Mouse (Mus musculus): ENCODE data around the gene Rnaseh2c. TPM values are rescaled to one million over a fixed set of nuclear protein-coding genes. Genes with fewer than 3 reads are reported as not detected.
A peak's percentile ranks its signal among the peaks of the same experiment; 100 is the strongest.

The Rnaseh2c gene
- polyA plus RNA-seq, 1 experiment from 2014 or later = 162 TPM

DNA sequence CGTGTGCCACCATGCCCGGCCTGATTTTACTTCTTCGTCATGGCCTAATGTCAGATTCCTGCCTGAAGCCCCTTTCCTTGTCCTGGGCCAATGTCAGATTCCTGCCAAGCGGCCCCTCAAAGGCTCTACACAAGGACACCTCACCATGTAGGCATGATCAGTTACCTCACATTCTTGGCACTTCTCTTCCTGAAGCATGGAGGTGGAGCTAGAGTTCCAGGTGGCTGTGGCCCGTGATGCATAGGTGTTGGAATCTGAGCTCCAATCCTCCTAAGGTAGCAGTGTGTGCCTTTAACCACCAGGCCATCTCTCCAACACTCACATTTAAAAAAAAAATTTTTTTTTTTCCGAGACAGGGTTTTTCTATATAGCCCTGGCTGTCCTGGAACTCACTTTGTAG is 20.9 kb upstream of the Rnaseh2c start:
- WGBS = 85% methylated on average over 6 of the region's 6 CpGs
- Histone ChIP-seq H3K4me3 (no peak overlapping the region), H3K9me3 (no peaks in the 10 kb centered on the region), H3K4me1 (no peaks in the 10 kb centered on the region), H3K4me2 (no peak overlapping the region), H3K27me3 (no peaks in the 10 kb centered on the region), H3K9ac (no peak overlapping the region), H3K27ac (no peak overlapping the region), H3K36me3 (no peaks in the 10 kb centered on the region)
- ATAC-seq (ENCODE audit: insufficient number of reproducible peaks, insufficient read depth, low FRiP score, low TSS enrichment, low read depth) = no peak

- Histone ChIP-seq H3K4me1 (no peaks in the 10 kb centered on the region), H3K36me3 (no peaks in the 10 kb centered on the region), H3K9ac (no peak overlapping the region), H3K4me2 (no peak overlapping the region), H3K27me3 (no peaks in the 10 kb centered on the region), H3K27ac (no peak overlapping the region), H3K4me3 (no peak overlapping the region), H3K9me3 (no peaks in the 10 kb centered on the region)
- WGBS = 74% methylated on average over 2 of the region's 2 CpGs
- ATAC-seq (ENCODE audit: insufficient number of reproducible peaks, insufficient read depth, low FRiP score, low TSS enrichment, low read depth) = no peak
These were observed 19.7 kb upstream of the Rnaseh2c start for GRCm38 (mm10) chr19:5581995-5582394.

- Histone ChIP-seq H3K27ac (no peak overlapping the region), H3K4me2 (no peak overlapping the region), H3K9me3 (no peaks in the 10 kb centered on the region), H3K4me3 (no peak overlapping the region), H3K36me3 (no peaks in the 10 kb centered on the region), H3K27me3 (no peaks in the 10 kb centered on the region), H3K9ac (no peak overlapping the region), H3K4me1 (no peaks in the 10 kb centered on the region)
- WGBS = 77% methylated on average over 9 of the region's 9 CpGs
- no peak for ATAC-seq (ENCODE audit: insufficient number of reproducible peaks, insufficient read depth, low FRiP score, low TSS enrichment, low read depth)
These were observed 12.5 kb upstream of the Rnaseh2c start for GRCm38 (mm10) chr19:5589159-5589558.

DNA sequence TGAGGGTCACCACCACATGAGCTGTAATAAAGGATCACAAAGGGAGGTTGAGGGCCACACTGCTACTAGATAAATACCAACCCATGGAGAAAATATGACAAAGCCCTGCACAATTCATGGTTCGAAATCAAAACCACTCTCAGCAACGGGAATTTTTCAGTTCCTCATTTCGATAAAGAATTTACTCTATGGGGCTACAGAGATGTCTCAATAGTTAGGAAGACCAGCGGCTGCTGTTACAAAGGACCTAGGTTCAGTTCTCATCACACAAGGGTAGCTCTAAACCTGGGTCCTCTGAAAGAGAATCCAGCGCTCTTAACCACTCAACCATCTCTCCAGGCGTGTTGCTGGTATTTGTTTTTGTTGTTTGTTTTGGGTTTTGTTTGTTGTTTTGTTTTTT is 9.8 kb upstream of the Rnaseh2c start:
- H3K36me3 ChIP-seq = no peaks in the 10 kb centered on the region
- no peaks in the 10 kb centered on the region for H3K4me1 ChIP-seq
- no peak overlapping the region for H3K4me2 ChIP-seq
- H3K4me3 ChIP-seq = no peak overlapping the region
- H3K27ac ChIP-seq = no peak overlapping the region
- 88% methylated on average over 6 of the region's 6 CpGs for WGBS
- no peaks in the 10 kb centered on the region for H3K9me3 ChIP-seq
- no peak for ATAC-seq (ENCODE audit: insufficient number of reproducible peaks, insufficient read depth, low FRiP score, low TSS enrichment, low read depth)
- no peak overlapping the region for H3K9ac ChIP-seq
- no peaks in the 10 kb centered on the region for H3K27me3 ChIP-seq

- H3K4me3 ChIP-seq = no peak overlapping the region
- no peak for ATAC-seq (ENCODE audit: insufficient number of reproducible peaks, insufficient read depth, low FRiP score, low TSS enrichment, low read depth)
- H3K27ac ChIP-seq = no peak overlapping the region
- no peaks in the 10 kb centered on the region for H3K9me3 ChIP-seq
- H3K4me2 ChIP-seq = no peak overlapping the region
- WGBS = 78% methylated on average over 4 of the region's 4 CpGs
- no peaks in the 10 kb centered on the region for H3K27me3 ChIP-seq
- peaks cover 17% of the 10 kb centered on the region for H3K36me3 ChIP-seq
- H3K9ac ChIP-seq = no peak overlapping the region
- peaks cover 22% of the 10 kb centered on the region for H3K4me1 ChIP-seq
These were observed 2.4 kb upstream of the Rnaseh2c start for GRCm38 (mm10) chr19:5599224-5599623.

GRCm38 (mm10) chr19:5603664-5604063 is 2.0 kb downstream of the Rnaseh2c start:
- Histone ChIP-seq H3K4me3 (0 out of 2 replicates have a peak overlapping the region, but pooled peaks have one; percentile 94), H3K27me3 (no peaks in the 10 kb centered on the region), H3K9ac (peak overlapping the region; percentile 97; the same call in 1 of the 2 replicates), H3K27ac (no peak overlapping the region), H3K4me1 (peaks cover 29% of the 10 kb centered on the region), H3K9me3 (no peaks in the 10 kb centered on the region), H3K4me2 (no peak overlapping the region), H3K36me3 (peaks cover 61% of the 10 kb centered on the region)
- ATAC-seq (ENCODE audit: insufficient number of reproducible peaks, insufficient read depth, low FRiP score, low TSS enrichment, low read depth) = no peak
- 76% methylated on average over 7 of the region's 7 CpGs for WGBS

- Histone ChIP-seq H3K27me3 (no peaks in the 10 kb centered on the region), H3K36me3 (peaks cover 64% of the 10 kb centered on the region), H3K27ac (no peak overlapping the region), H3K9ac (peak overlapping the region; percentile 40; the same call in 1 of the 2 replicates), H3K9me3 (no peaks in the 10 kb centered on the region), H3K4me1 (peaks cover 37% of the 10 kb centered on the region), H3K4me3 (no peak overlapping the region), H3K4me2 (no peak overlapping the region)
- ATAC-seq (ENCODE audit: insufficient number of reproducible peaks, insufficient read depth, low FRiP score, low TSS enrichment, low read depth) = no peak
- 89% methylated on average over 7 of the region's 7 CpGs for whole genome bisulfite sequencing
These were observed 3.5 kb downstream of the Rnaseh2c start for GRCm38 (mm10) chr19:5605126-5605525.

- Histone ChIP-seq H3K27ac (no peak overlapping the region), H3K36me3 (peaks cover 64% of the 10 kb centered on the region), H3K4me3 (no peak overlapping the region), H3K4me2 (no peak overlapping the region), H3K4me1 (peaks cover 42% of the 10 kb centered on the region), H3K9me3 (no peaks in the 10 kb centered on the region), H3K9ac (no peak overlapping the region), H3K27me3 (no peaks in the 10 kb centered on the region)
- no peak for ATAC-seq (ENCODE audit: insufficient number of reproducible peaks, insufficient read depth, low FRiP score, low TSS enrichment, low read depth)
- 82% methylated on average over 8 of the region's 8 CpGs for WGBS
These were observed 4.5 kb downstream of the Rnaseh2c start for GRCm38 (mm10) chr19:5606196-5606595.

DNA sequence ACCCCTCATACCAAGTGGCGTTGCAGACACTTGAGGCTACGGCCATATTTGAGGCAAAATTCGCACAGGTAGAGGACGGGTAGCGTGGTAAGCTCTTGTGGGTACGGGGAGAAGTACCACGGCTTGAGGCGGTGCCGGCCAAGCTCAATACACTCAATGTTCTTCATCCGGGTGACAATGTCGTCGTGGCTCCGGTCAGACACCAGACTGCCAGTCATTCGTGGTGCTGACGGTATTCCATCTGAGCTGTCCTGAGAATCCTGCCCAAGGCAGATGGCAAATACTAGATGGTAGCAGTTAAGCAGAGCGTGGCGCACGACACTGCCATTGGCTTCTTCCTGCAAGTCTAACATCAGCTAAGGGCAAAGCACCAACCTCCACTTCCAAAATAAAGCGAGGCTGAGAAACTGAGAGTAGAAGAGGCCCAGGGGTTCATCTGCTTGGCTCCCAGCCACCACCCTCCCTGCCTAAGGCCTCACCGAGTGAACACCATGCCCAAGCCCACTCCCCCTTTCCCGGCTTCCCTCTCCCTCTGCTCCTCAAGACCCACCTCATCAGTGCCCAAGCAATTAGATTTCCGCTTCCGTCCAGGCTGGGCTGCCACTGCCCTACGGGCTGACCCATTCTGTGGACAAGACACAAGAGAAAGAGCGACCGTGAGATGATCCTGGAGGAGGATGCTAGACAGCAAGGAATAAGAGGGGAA is 6.2 kb downstream of the Rnaseh2c start:
- H3K9me3 ChIP-seq = no peaks in the 10 kb centered on the region
- H3K27ac ChIP-seq = no peak overlapping the region
- H3K4me3 ChIP-seq = 0 out of 2 replicates have a peak overlapping the region, but pooled peaks have one; percentile 70
- H3K4me1 ChIP-seq = peaks cover 34% of the 10 kb centered on the region
- H3K27me3 ChIP-seq = no peaks in the 10 kb centered on the region
- WGBS = 95% methylated on average over 26 of the region's 26 CpGs
- no peak for ATAC-seq (ENCODE audit: insufficient number of reproducible peaks, insufficient read depth, low FRiP score, low TSS enrichment, low read depth)
- 0 out of 2 replicates have a peak overlapping the region, but pooled peaks have one; percentile 84 for H3K9ac ChIP-seq
- no peak overlapping the region for H3K4me2 ChIP-seq
- H3K36me3 ChIP-seq = peaks cover 60% of the 10 kb centered on the region

DNA sequence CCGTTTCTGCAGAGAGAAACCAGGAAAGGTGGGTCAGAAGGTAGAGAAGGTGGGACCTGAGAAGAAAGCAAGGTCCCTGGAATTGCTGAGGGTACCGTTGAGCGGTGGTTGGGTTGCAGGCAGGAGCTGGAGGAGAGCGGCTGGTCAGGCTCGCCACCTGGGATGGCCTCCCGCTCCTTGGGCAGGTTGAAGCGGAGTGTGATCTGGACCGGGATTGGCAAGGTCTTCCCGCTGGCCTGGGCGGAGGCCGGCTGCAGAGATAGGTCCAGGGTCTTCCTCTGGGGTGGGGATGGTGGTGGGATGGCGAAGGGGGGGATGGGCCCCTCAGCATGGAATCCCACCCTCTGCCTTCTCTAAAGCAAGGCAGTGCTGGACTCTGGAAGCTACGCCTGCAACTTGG is 7.0 kb downstream of the Rnaseh2c start:
- Histone ChIP-seq H3K36me3 (peaks cover 53% of the 10 kb centered on the region), H3K9me3 (no peaks in the 10 kb centered on the region), H3K9ac (peak overlapping the region; percentile 84), H3K27me3 (no peaks in the 10 kb centered on the region), H3K27ac (peak overlapping the region; percentile 96; the same call in 1 of the 2 replicates), H3K4me1 (peaks cover 26% of the 10 kb centered on the region), H3K4me2 (peak overlapping the region; percentile 80), H3K4me3 (peak overlapping the region; percentile 70)
- no peak for ATAC-seq (ENCODE audit: insufficient number of reproducible peaks, insufficient read depth, low FRiP score, low TSS enrichment, low read depth)
- 91% methylated on average over 13 of the region's 13 CpGs for WGBS

DNA sequence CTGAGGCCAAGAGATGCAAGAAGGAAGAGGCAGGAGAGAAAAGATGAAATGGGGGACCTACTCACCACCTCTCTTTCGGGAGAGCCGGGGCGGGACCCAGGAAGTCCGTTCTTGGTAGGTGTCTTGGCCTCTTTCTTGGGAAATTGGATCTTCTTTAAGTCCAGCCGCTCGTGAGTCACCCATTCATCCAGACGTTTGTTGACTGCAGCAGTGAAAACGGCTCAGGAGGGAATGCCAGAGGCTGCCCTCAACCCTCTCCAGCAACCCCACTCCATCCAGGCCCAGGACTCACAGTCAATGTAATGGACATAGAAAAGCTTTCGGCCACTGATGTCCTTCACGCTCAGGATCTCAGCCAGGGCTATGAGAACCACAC is 7.5 kb downstream of the Rnaseh2c start:
- Histone ChIP-seq H3K36me3 (peaks cover 48% of the 10 kb centered on the region), H3K9me3 (no peaks in the 10 kb centered on the region), H3K27ac (peak overlapping the region; percentile 96), H3K4me2 (peak overlapping the region; percentile 80), H3K9ac (peak overlapping the region; percentile 84), H3K27me3 (no peaks in the 10 kb centered on the region), H3K4me1 (peaks cover 21% of the 10 kb centered on the region), H3K4me3 (peak overlapping the region; percentile 70)
- no peak for ATAC-seq (ENCODE audit: insufficient number of reproducible peaks, insufficient read depth, low FRiP score, low TSS enrichment, low read depth)
- WGBS = 56% methylated on average over 10 of the region's 10 CpGs

Measured in embryonic facial prominence, embryonic 13.5 days (tissue).